Mouse (Mus musculus): ENCODE results near the gene Ubxn7. TPM values are rescaled to one million over a fixed set of nuclear protein-coding genes. Genes with fewer than 3 reads are reported as not detected.
A peak's percentile ranks its signal among the peaks of the same experiment; 100 is the strongest.

The Ubxn7 gene
- polyA plus RNA-seq, 1 experiment, result not detected

DNA sequence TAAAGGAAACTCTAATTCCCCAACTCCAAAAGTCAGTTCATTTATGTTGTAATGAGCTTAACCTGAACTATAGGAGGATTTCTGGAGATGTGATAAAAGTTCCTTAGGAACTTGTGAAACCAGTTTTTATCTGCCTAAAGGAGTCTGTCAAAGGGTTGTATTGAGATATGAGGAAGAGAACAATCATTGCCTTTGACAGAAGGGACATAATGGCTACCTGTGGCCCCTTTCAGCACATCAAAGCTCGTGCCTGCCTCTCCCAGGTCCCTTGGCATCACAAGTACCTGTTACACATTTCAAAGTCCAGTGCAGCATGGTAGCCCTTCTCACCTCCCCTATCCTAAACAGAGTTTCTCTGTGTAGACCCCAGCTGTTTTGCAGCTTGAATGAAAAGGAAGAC, 85.4 kb downstream of the Ubxn7 start:
- H3K4me1 ChIP-seq (ENCODE audit: control insufficient read depth, insufficient read depth, low read length), result no peaks in the 10 kb centered on the region
- TF ChIP-seq POLR2A (IDR thresholded peaks at IDR 0.05; ENCODE audit: insufficient read depth, low read depth, low read length), result no peak
- TF ChIP-seq CTCF (IDR thresholded peaks at IDR 0.05; ENCODE audit: insufficient read depth, low read depth, low read length), result no peak

DNA sequence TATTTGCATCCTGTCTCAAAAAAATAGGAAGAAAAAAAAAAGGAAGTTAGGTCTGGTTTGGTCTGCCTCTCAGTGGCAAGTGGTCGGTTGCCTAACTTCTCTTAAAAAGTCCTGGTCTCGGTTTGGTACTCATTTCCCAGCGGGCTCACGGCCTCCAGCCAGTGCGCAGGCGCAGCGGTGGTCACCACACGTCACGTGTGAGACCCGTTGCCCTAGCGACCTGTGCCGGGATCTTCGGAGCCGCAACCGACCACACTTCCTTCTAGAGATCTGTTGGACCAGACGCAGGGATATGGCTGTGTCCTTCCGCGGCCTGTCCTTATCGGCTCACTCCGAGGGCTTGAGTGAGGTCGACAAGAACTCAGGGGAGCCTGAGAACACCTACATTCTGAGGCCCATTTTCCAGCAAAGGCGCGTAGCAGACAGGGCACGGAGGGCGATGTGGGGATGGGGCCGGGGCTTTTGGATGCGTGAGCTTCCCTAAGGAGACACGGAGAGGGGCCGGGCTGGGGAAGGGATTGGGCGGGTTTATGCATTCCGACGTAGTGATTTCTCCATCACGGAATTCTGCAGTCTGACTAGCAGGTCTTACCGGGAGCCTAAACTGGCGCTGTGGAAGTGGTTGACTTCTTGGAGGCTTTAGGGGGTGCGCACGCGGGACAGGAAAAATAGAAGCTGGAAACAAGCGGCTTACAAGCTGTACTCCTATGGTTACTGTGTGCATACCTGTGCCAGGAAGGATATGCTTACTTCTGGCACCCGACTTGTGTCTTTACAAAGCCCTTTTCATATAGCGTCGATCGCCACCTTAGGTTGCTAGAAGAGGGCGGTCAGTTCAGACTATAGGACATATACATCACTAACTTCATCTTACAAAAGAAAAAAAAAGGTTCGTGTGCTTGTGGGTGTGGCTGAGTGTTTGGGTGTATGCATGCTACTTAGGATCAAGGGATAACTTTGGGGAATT, 87.7 kb downstream of the Ubxn7 start, which contains the start of gene Tctex1d2:
Gene Tctex1d2 (plus strand): TSS at position 186 of the 967 bp plus-strand sequence.
- WGBS, result under 1% methylated on average over 45 of the region's 45 CpGs
- H3K4me1 ChIP-seq (ENCODE audit: control insufficient read depth, insufficient read depth, low read length), result no peaks in the 10 kb centered on the region
- TF ChIP-seq CTCF (IDR thresholded peaks at IDR 0.05; ENCODE audit: insufficient read depth, low read depth, low read length), result no peak
- peak; percentile 73 for TF ChIP-seq POLR2A (IDR thresholded peaks at IDR 0.05; ENCODE audit: insufficient read depth, low read depth, low read length)

More for the DNA sequence above, 85.4 kb downstream of the Ubxn7 start:
- H3K27ac ChIP-seq (ENCODE audit: insufficient read depth, low read depth, low read length), result no peak overlapping the region
- 30% methylated on average over 1 of the region's 1 CpGs for WGBS
- no peak overlapping the region for H3K4me3 ChIP-seq (ENCODE audit: insufficient read depth, low read depth, low read length)

DNA sequence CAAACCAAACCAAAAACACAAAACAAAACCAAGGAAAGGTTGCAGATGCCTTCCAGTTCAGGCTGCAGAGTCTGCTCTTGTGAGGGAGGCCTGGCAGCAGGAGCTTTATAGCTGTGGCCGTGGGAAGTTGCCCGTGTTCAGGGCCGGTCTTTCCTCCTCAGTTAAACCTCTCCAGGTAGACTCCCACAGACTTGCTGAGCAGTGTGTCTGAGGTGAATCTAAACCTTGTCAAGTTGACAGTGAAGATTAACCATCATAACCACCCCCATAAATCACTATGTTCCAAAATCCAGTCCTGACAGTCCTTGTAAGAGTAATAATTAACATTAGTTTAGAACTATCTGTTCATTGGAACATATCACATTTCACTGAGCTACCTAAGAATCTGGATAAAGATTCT, 95.4 kb downstream of the Ubxn7 start:
- Histone ChIP-seq H3K4me3 (ENCODE audit: insufficient read depth, low read depth, low read length) (no peak overlapping the region), H3K4me1 (ENCODE audit: control insufficient read depth, insufficient read depth, low read length) (peaks cover 4% of the 10 kb centered on the region), H3K27ac (ENCODE audit: insufficient read depth, low read depth, low read length) (no peak overlapping the region)
- TF ChIP-seq CTCF (IDR thresholded peaks at IDR 0.05; ENCODE audit: insufficient read depth, low read depth, low read length) (no peak), POLR2A (IDR thresholded peaks at IDR 0.05; ENCODE audit: insufficient read depth, low read depth, low read length) (no peak)
- 90% methylated on average over 3 of the region's 3 CpGs for WGBS

More for the DNA sequence above, 87.7 kb downstream of the Ubxn7 start, which contains the start of gene Tctex1d2:
- peak within 1 kb of the TSS; percentile 62 for H3K4me3 ChIP-seq (ENCODE audit: insufficient read depth, low read depth, low read length)
- H3K27ac ChIP-seq (ENCODE audit: insufficient read depth, low read depth, low read length), result peak within 1 kb of the TSS; percentile 72

DNA sequence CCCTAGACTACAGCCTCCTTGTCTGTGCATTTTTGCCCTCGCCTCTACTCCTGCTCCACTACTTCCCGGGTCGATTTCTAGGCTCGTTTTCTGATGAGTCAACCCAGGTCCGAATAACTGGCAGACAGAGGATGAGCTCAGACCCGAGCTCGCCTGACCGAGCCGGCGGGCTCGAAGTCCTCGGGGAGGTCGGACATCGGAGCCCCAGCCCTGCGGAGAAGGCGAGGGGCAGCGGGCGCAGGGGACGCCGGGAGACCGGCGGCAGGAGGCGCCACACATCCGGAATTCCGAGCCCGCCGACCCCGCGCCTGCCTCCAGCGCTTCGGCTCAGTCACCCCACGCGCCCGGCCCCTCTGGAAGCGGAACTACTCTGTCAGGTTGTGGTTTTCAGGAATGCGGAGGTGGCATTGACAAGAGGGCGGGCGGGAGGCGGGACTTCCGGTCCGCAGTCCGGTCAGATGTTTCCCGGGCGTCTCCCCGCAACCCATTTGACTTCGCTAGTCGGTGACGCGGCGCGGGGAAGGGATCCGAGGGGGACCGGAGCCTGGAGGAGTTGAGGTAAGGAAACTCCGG, 98.5 kb downstream of the Ubxn7 start, which contains the start of gene Pcyt1a:
Gene Pcyt1a (plus strand): TSS at position 448 of the 573 bp plus-strand sequence.
- Histone ChIP-seq H3K4me3 (ENCODE audit: insufficient read depth, low read depth, low read length) (peak within 1 kb of the TSS; percentile 76), H3K4me1 (ENCODE audit: control insufficient read depth, insufficient read depth, low read length) (peaks cover 7% of the 10 kb centered on the region), H3K27ac (ENCODE audit: insufficient read depth, low read depth, low read length) (peak within 1 kb of the TSS; percentile 74)
- TF ChIP-seq POLR2A (IDR thresholded peaks at IDR 0.05; ENCODE audit: insufficient read depth, low read depth, low read length), result peak; percentile 78
- peak; percentile 27; the same call in 1 of the 2 replicates for TF ChIP-seq CTCF (IDR thresholded peaks at IDR 0.05; ENCODE audit: insufficient read depth, low read depth, low read length)
- under 1% methylated on average over 54 of the region's 54 CpGs for WGBS

DNA sequence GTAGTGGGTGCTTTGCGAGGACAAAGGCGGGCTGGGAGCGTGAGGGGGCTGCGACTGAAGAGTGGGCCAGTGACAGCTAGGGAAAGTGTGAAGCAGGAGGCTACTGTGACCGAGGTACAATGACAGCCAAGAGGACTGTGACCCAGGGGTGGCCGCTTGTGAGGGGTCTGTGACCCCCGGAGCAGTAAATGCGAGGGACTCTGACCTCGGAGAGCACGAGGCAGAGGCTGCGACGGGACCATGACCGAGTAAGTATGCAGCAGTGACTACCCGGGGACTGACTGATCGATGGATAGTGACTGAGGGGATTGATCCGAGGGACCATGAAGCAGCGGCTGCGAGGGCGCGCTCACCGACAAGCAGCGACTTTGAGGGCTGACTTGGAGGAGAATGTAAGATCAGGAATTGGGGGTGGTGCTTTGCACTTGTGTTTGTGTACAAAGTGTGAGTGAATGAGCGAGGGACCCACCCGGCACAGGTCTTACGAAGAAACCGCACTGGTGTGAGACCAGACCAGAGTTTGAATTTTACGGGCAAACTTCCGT, 99.1 kb downstream of the Ubxn7 start:
- Histone ChIP-seq H3K4me3 (ENCODE audit: insufficient read depth, low read depth, low read length) (peak overlapping the region; percentile 76), H3K4me1 (ENCODE audit: control insufficient read depth, insufficient read depth, low read length) (peaks cover 7% of the 10 kb centered on the region), H3K27ac (ENCODE audit: insufficient read depth, low read depth, low read length) (peak overlapping the region; percentile 74)
- no peak for TF ChIP-seq POLR2A (IDR thresholded peaks at IDR 0.05; ENCODE audit: insufficient read depth, low read depth, low read length)
- TF ChIP-seq CTCF (IDR thresholded peaks at IDR 0.05; ENCODE audit: insufficient read depth, low read depth, low read length), result no peak
- under 1% methylated on average over 28 of the region's 28 CpGs for WGBS

DNA sequence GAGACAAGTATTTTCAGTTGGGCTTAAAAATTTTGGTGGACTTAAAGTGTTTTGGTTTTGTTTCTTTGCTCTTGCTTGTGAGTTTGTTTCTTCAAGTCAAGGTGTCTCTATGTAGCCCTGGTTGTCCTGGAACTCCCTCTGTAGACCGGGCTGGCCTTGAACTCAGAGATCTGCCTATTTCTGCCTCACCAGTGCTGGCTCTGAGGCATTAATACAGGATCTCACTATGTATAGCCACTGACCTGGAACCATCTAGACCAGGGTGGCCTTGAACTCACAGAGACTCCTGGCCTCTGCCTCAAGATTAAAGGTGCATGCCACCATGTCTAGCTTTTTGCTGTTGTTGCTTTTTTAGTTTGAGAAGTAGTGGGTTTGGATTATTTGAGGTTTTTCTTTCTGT, 99.9 kb downstream of the Ubxn7 start:
- no peak overlapping the region for H3K27ac ChIP-seq (ENCODE audit: insufficient read depth, low read depth, low read length)
- peaks cover 7% of the 10 kb centered on the region for H3K4me1 ChIP-seq (ENCODE audit: control insufficient read depth, insufficient read depth, low read length)
- no peak overlapping the region for H3K4me3 ChIP-seq (ENCODE audit: insufficient read depth, low read depth, low read length)
- WGBS, result 96% methylated on average over 1 of the region's 1 CpGs
- TF ChIP-seq POLR2A (IDR thresholded peaks at IDR 0.05; ENCODE audit: insufficient read depth, low read depth, low read length) (no peak), CTCF (IDR thresholded peaks at IDR 0.05; ENCODE audit: insufficient read depth, low read depth, low read length) (no peak)

DNA sequence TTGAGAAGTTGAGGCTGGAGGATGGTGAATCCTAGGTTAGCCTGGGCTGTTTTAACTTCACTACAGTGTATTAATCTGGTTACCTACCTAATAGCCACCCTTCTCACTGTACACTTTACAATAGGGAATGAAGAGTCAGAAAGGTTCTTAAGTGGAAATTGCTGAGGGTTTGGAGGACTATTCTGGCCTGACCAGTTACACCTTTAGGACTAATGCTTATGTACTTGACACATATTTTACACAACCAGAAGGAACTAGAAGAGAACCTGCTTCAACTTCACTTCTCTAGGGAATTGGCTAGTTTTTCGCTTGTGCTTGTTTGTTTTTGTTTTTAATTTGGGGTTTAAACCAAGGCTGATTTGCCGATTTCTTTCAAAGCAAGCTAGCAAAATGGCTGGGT, 101.1 kb downstream of the Ubxn7 start:
- peaks cover 7% of the 10 kb centered on the region for H3K4me1 ChIP-seq (ENCODE audit: control insufficient read depth, insufficient read depth, low read length)
- 67% methylated on average over 2 of the region's 2 CpGs for WGBS
- H3K27ac ChIP-seq (ENCODE audit: insufficient read depth, low read depth, low read length), result no peak overlapping the region
- no peak overlapping the region for H3K4me3 ChIP-seq (ENCODE audit: insufficient read depth, low read depth, low read length)
- TF ChIP-seq POLR2A (IDR thresholded peaks at IDR 0.05; ENCODE audit: insufficient read depth, low read depth, low read length) (no peak), CTCF (IDR thresholded peaks at IDR 0.05; ENCODE audit: insufficient read depth, low read depth, low read length) (no peak)

DNA sequence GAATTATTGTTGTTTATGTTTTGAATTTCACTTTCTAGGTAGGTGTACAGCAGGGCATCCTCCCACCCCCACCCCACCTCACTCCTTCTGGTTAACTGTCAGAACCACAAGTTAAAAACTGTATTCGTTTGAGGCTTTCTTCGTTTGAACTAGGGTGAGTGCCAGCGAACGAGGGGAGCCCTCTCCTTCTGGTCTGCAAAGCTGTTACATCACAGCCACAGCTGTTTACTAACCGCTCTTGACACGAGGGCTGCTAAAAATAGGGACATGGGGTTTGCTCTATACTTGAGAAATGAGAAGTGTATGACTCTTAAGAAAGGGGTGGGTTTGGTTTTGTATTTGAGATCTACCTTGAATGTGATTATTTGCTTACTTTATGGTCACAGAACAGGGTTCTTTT, 102.0 kb downstream of the Ubxn7 start:
- TF ChIP-seq POLR2A (IDR thresholded peaks at IDR 0.05; ENCODE audit: insufficient read depth, low read depth, low read length), result no peak
- TF ChIP-seq CTCF (IDR thresholded peaks at IDR 0.05; ENCODE audit: insufficient read depth, low read depth, low read length), result no peak
- WGBS, result 17% methylated on average over 6 of the region's 6 CpGs
- H3K4me1 ChIP-seq (ENCODE audit: control insufficient read depth, insufficient read depth, low read length), result peaks cover 7% of the 10 kb centered on the region

More for the DNA sequence above, 102.0 kb downstream of the Ubxn7 start:
- H3K4me3 ChIP-seq (ENCODE audit: insufficient read depth, low read depth, low read length), result no peak overlapping the region
- H3K27ac ChIP-seq (ENCODE audit: insufficient read depth, low read depth, low read length), result no peak overlapping the region
